Mouse (Mus musculus): ENCODE measurements around the gene Krtap4-1. TPM values are rescaled to one million over a fixed set of nuclear protein-coding genes. Genes with fewer than 3 reads are reported as not detected.
"Not testable (repeated sequence)": the region's sequence is repeated elsewhere in the genome, so short reads cannot be mapped to it uniquely, and the experiment has no call there.

Gene Krtap4-1
- polyA plus RNA-seq, 1 experiment from 2014 or later: not detected

DNA sequence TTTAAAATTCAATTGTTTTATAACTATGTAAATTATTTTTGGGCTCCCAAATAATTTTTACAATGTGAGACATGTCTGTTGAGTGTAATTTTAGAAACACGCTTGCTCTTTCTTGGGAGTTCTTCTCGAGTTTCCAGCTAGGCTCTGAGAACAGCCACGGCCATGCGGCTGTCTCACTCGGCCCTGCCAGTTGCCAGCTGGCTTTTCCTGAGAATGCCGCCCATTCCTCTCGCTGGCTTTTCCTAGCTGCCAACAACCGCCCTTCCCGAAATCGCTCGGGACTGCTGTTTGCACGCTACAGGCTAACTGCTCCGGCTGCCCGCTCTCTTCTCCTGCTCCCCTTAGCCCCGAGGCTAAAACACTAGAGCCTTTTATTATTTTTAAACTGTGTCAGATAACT, 18.4 kb upstream of the Krtap4-1 start:
- Histone ChIP-seq H3K27ac (no peak overlapping the region), H3K27me3 (ENCODE audit: insufficient read depth, low read length) (no peaks in the 10 kb centered on the region), H3K4me1 (replicated peaks; ENCODE audit: insufficient read depth, low read length) (no peaks in the 10 kb centered on the region), H3K9me3 (replicated peaks; ENCODE audit: low read length) (no peaks in the 10 kb centered on the region), H3K9ac (ENCODE audit: low read depth, low read length) (no peak overlapping the region), H3K4me2 (ENCODE audit: low read length) (no peak overlapping the region), H3K4me3 (replicated peaks; ENCODE audit: low read depth, low read length) (no peak overlapping the region), H3K36me3 (ENCODE audit: insufficient read depth, low read length) (no peaks in the 10 kb centered on the region)
- no peak for TF ChIP-seq CTCF (IDR thresholded peaks at IDR 0.05; ENCODE audit: low read depth)
- 77% methylated on average over 15 of the region's 15 CpGs for WGBS
- no peak for DNase-seq (ENCODE audit: low spot score)
- no peak for ATAC-seq (replicated peaks; ENCODE audit: low FRiP score, low read depth)

DNA sequence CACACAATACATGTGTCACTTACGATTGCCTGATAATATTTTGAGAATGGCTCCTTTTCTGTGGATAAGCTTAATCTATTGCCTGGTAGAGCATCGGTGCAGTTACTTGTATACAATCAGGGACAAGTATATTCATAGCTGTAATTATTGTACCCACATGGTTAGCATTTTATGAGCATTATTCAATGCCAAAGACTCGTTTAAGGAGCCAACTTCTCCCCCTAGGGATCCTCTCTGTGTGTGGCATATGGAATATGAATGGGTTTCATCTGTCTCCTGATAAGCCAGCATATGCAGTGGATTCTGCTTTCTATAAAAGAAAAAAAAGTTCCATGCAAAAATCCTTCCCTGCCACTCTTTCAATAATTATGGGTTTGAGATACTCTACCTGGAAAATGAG, 16.3 kb upstream of the Krtap4-1 start:
- DNase-seq (ENCODE audit: low spot score): no peak
- no peaks in the 10 kb centered on the region for H3K4me1 ChIP-seq (replicated peaks; ENCODE audit: insufficient read depth, low read length)
- no peak overlapping the region for H3K9ac ChIP-seq (ENCODE audit: low read depth, low read length)
- H3K36me3 ChIP-seq (ENCODE audit: insufficient read depth, low read length): no peaks in the 10 kb centered on the region
- ATAC-seq (replicated peaks; ENCODE audit: low FRiP score, low read depth): no peak
- TF ChIP-seq CTCF (IDR thresholded peaks at IDR 0.05; ENCODE audit: low read depth): no peak
- no peaks in the 10 kb centered on the region for H3K9me3 ChIP-seq (replicated peaks; ENCODE audit: low read length)
- no peaks in the 10 kb centered on the region for H3K27me3 ChIP-seq (ENCODE audit: insufficient read depth, low read length)
- no peak overlapping the region for H3K4me2 ChIP-seq (ENCODE audit: low read length)
- H3K4me3 ChIP-seq (replicated peaks; ENCODE audit: low read depth, low read length): no peak overlapping the region
- 75% methylated on average over 3 of the region's 3 CpGs for WGBS
- H3K27ac ChIP-seq: no peak overlapping the region

DNA sequence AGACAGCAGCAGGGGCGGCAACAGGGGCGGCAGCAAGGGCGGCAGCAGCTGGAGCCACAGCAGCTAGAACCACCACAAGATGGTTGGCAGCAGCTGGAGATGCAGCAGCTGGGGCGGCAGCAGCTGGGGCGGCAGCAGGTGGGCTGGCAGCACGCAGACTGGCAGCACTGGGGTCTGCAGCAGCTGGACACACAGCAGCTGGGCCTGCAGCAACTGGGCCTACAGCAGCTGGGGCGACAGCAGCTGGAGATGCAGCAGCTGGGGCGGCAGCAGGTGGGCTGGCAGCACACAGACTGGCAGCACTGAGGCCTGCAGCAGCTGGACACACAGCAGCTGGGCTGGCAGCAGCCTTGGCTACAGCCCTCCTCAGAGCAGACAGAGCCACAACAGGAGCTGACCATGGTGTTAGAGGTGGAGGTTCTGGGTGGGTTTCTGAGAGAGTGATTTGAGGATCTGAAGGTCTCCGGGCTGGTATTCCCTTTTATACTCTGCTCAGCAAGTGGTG, 15.6 kb upstream of the Krtap4-1 start, which contains the start of gene Krtap4-7:
Gene Krtap4-7 (minus strand): TSS at position 455 of the 505 bp plus-strand sequence.
- H3K4me1 ChIP-seq (replicated peaks; ENCODE audit: insufficient read depth, low read length); H3K9ac ChIP-seq (ENCODE audit: low read depth, low read length); H3K4me3 ChIP-seq (replicated peaks; ENCODE audit: low read depth, low read length); DNase-seq (ENCODE audit: low spot score); H3K27ac ChIP-seq; H3K27me3 ChIP-seq (ENCODE audit: insufficient read depth, low read length); H3K9me3 ChIP-seq (replicated peaks; ENCODE audit: low read length); H3K4me2 ChIP-seq (ENCODE audit: low read length); ATAC-seq (replicated peaks; ENCODE audit: low FRiP score, low read depth); H3K36me3 ChIP-seq (ENCODE audit: insufficient read depth, low read length): not testable (repeated sequence)
- WGBS: 77% methylated on average over 8 of the region's 9 CpGs

DNA sequence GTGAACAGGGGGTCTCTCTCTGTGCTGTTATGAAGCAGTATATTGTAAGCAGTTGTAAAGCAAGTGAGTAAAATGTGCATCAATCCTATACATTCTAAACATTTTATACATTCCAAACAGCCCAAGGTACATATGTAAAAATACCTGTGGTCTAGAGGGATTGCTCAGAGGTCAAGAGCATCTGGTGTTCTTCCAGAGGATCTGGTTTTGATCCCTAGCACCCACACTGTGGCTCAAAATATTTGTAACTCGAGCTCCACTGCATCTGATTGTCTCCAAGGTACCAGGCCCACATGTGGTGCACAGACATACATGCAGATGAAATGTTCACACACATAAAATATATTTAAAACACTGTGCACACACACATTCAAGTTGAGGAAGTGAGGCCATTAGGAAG, 12.9 kb upstream of the Krtap4-1 start:
- no peak for TF ChIP-seq CTCF (IDR thresholded peaks at IDR 0.05; ENCODE audit: low read depth)
- no peaks in the 10 kb centered on the region for H3K36me3 ChIP-seq (ENCODE audit: insufficient read depth, low read length)
- no peak overlapping the region for H3K4me3 ChIP-seq (replicated peaks; ENCODE audit: low read depth, low read length)
- no peak for DNase-seq (ENCODE audit: low spot score)
- H3K27me3 ChIP-seq (ENCODE audit: insufficient read depth, low read length): no peaks in the 10 kb centered on the region
- no peak overlapping the region for H3K9ac ChIP-seq (ENCODE audit: low read depth, low read length)
- whole genome bisulfite sequencing: 31% methylated on average over 1 of the region's 1 CpGs
- no peaks in the 10 kb centered on the region for H3K4me1 ChIP-seq (replicated peaks; ENCODE audit: insufficient read depth, low read length)
- no peak overlapping the region for H3K4me2 ChIP-seq (ENCODE audit: low read length)
- H3K27ac ChIP-seq: no peak overlapping the region
- no peak for ATAC-seq (replicated peaks; ENCODE audit: low FRiP score, low read depth)
- no peaks in the 10 kb centered on the region for H3K9me3 ChIP-seq (replicated peaks; ENCODE audit: low read length)

DNA sequence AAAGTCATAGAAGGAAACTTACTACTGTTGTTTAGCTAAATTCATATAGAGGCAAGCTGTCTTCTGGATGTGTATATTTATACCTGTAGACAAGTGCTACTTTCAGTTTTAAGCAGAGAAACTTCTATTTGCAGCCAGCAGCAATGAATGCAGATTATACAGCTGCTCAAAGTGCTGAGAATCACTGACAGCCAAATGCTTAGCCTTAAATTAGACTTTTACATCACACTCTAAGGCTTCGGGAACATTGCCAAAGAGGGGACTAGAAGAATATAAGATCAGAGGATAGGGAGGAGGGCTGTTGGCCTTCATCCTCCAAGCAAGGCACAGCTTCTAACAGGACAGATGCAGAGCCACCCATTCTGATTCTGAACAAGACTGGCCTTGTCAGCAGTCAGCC, 9.0 kb upstream of the Krtap4-1 start:
- ATAC-seq (replicated peaks; ENCODE audit: low FRiP score, low read depth) (no peak), DNase-seq (ENCODE audit: low spot score) (no peak)
- Histone ChIP-seq H3K27ac (no peak overlapping the region), H3K36me3 (ENCODE audit: insufficient read depth, low read length) (no peaks in the 10 kb centered on the region), H3K4me3 (replicated peaks; ENCODE audit: low read depth, low read length) (no peak overlapping the region), H3K4me2 (ENCODE audit: low read length) (no peak overlapping the region), H3K9ac (ENCODE audit: low read depth, low read length) (no peak overlapping the region), H3K27me3 (ENCODE audit: insufficient read depth, low read length) (no peaks in the 10 kb centered on the region), H3K4me1 (replicated peaks; ENCODE audit: insufficient read depth, low read length) (no peaks in the 10 kb centered on the region), H3K9me3 (replicated peaks; ENCODE audit: low read length) (no peaks in the 10 kb centered on the region)
- TF ChIP-seq CTCF (IDR thresholded peaks at IDR 0.05; ENCODE audit: low read depth): no peak
- 52% methylated on average over 1 of the region's 1 CpGs for WGBS

DNA sequence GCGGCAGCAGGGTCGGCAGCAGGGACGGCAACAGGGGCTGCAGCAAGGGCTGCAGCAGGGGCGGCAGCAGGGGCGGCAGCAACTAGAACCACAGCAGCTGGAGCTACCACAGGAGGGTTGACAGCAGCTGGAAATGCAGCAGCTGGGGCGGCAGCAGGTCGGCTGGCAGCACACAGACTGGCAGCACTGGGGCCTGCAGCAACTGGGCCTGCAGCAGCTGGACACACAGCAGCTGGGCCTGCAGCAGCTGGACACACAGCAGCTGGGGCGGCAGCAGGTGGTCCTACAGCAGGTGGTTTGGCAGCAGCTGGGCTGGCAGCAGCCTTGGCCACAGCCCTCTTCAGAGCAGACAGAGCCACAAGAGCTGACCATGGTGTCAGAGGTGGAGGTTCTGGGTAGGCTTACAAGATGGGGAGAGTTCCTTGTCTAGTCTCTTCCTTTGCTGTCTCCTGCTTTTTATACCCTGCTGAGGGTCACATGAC, 6.7 kb upstream of the Krtap4-1 start, which contains the start of gene Krtap4-2:
Gene Krtap4-2 (minus strand): TSS at position 432 of the 482 bp plus-strand sequence.
- no peak for TF ChIP-seq CTCF (IDR thresholded peaks at IDR 0.05; ENCODE audit: low read depth)
- no peaks in the 10 kb centered on the region for H3K36me3 ChIP-seq (ENCODE audit: insufficient read depth, low read length)
- 25% methylated on average over 8 of the region's 8 CpGs for WGBS
- no peaks in the 10 kb centered on the region for H3K9me3 ChIP-seq (replicated peaks; ENCODE audit: low read length)
- H3K27me3 ChIP-seq (ENCODE audit: insufficient read depth, low read length): no peaks in the 10 kb centered on the region
- no peaks in the 10 kb centered on the region for H3K4me1 ChIP-seq (replicated peaks; ENCODE audit: insufficient read depth, low read length)
- H3K27ac ChIP-seq: no peak within 1 kb of the TSS
- H3K4me3 ChIP-seq (replicated peaks; ENCODE audit: low read depth, low read length): no peak within 1 kb of the TSS
- ATAC-seq (replicated peaks; ENCODE audit: low FRiP score, low read depth) (no peak), DNase-seq (ENCODE audit: low spot score) (no peak)
- H3K9ac ChIP-seq (ENCODE audit: low read depth, low read length): no peak within 1 kb of the TSS
- no peak within 1 kb of the TSS for H3K4me2 ChIP-seq (ENCODE audit: low read length)

DNA sequence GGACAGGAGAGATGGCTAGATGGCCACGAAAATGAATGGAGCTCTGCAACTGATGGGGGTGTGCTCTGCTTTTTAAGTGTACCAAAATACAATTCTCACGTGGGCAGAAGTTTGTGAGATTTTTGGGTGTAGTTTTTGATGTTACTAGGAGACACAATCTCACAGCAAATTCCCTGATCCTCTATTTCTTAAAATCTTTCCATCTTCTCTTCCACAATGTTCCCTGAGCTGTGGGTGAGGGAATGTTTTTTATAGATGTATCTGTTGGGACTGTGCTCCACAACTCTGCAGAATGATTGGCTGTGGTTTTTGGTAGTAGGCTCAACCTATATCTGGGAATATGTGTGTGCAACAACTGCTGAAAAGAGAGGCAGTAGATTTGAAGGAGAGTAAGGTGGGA, 5.3 kb upstream of the Krtap4-1 start:
- H3K27ac ChIP-seq: no peak overlapping the region
- H3K36me3 ChIP-seq (ENCODE audit: insufficient read depth, low read length): no peaks in the 10 kb centered on the region
- H3K4me1 ChIP-seq (replicated peaks; ENCODE audit: insufficient read depth, low read length): no peaks in the 10 kb centered on the region
- no peak overlapping the region for H3K4me2 ChIP-seq (ENCODE audit: low read length)
- DNase-seq (ENCODE audit: low spot score) (no peak), ATAC-seq (replicated peaks; ENCODE audit: low FRiP score, low read depth) (no peak)
- no peaks in the 10 kb centered on the region for H3K9me3 ChIP-seq (replicated peaks; ENCODE audit: low read length)
- H3K27me3 ChIP-seq (ENCODE audit: insufficient read depth, low read length): no peaks in the 10 kb centered on the region
- no peak overlapping the region for H3K4me3 ChIP-seq (replicated peaks; ENCODE audit: low read depth, low read length)
- no peak overlapping the region for H3K9ac ChIP-seq (ENCODE audit: low read depth, low read length)
- TF ChIP-seq CTCF (IDR thresholded peaks at IDR 0.05; ENCODE audit: low read depth): no peak
- 68% methylated on average over 2 of the region's 2 CpGs for WGBS

All from kidney, postnatal 0 days (tissue).